Mouse (Mus musculus): ENCODE data around the gene Ifi35. TPM values are rescaled to one million over a fixed set of nuclear protein-coding genes. Genes with fewer than 3 reads are reported as not detected.

The Ifi35 gene
- 29.7 and 31.1 TPM in 2 replicates for polyA plus RNA-seq (2015; fragmentation: Nextera tagmentation; extraction: Ambion mirVana)

DNA sequence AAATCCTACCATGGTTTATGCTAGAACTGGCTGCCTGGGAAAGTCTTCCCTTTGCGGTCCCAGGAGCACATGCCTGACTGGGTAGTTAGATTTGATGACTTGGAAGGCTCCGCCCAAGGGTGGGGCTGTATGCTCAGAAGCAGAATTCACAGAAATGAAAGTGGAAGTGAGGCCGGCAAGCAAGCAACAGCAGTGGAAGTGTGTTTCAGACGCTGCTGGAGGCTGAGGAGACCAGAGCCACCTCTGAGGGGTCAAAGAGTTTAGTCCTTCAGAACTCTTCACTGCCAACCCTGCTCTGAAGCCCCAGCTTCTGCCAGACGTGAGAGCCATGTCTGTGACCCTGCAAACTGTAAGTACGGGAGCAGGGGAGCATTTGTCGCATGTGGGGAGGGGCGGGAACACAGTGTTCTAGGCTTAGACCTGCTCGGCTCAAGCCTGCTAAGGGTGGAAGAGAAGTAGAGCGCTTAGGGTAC is at the start of gene Ifi35:
Gene Ifi35 (plus strand): TSS at position 134 of the 473 bp plus-strand sequence.
- WGBS: 16% methylated on average over 10 of the region's 10 CpGs
- peak within 1 kb of the TSS; percentile 53 for H3K4me3 ChIP-seq (ENCODE audit: low read length)
- peak; percentile 83 for ATAC-seq
- peak within 1 kb of the TSS; percentile 51 for H3K4me2 ChIP-seq (ENCODE audit: low read depth, low read length)
- H3K36me3 ChIP-seq (ENCODE audit: control insufficient read depth, insufficient read depth, low read length): peaks cover 13% of the 10 kb centered on the region
- peaks cover 29% of the 10 kb centered on the region for H3K4me1 ChIP-seq (ENCODE audit: control insufficient read depth, insufficient read depth, low read length)
- no peaks in the 10 kb centered on the region for H3K9me3 ChIP-seq (ENCODE audit: control insufficient read depth, low read length)
- no peaks in the 10 kb centered on the region for H3K27me3 ChIP-seq (replicated peaks; ENCODE audit: control insufficient read depth, insufficient read depth, low read length)
- peak within 1 kb of the TSS; percentile 64 for H3K9ac ChIP-seq (ENCODE audit: low read depth, low read length)
- H3K27ac ChIP-seq (ENCODE audit: low read length): peak within 1 kb of the TSS; percentile 55

DNA sequence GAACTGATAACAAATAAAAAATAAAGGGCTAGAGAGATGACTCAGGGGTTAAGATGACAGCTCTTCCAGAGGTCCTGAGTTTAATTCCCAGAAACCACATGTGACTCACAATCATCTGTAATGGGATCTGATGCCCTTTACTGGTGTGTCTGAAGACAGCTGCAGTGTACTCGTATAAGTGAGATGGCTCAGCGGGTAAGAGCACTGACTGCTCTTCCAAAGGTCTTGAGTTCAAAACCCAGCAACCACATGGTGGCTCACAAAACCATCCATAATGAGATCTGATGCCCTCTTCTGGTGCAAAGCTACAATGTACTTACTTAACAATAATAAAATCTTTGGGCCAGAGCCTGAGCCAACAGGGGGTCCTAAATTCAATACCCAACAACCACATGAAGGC is 32.9 kb upstream of the Ifi35 start:
- Histone ChIP-seq H3K27me3 (replicated peaks; ENCODE audit: control insufficient read depth, insufficient read depth, low read length) (no peaks in the 10 kb centered on the region), H3K36me3 (ENCODE audit: control insufficient read depth, insufficient read depth, low read length) (peaks cover 14% of the 10 kb centered on the region), H3K9me3 (ENCODE audit: control insufficient read depth, low read length) (no peaks in the 10 kb centered on the region), H3K4me3 (ENCODE audit: low read length) (no peak overlapping the region), H3K4me2 (ENCODE audit: low read depth, low read length) (no peak overlapping the region), H3K9ac (ENCODE audit: low read depth, low read length) (no peak overlapping the region), H3K27ac (ENCODE audit: low read length) (no peak overlapping the region), H3K4me1 (ENCODE audit: control insufficient read depth, insufficient read depth, low read length) (peaks cover 5% of the 10 kb centered on the region; the same call in 1 of the 2 replicates)
- WGBS: 84% methylated on average over 2 of the region's 2 CpGs
- no peak for ATAC-seq

DNA sequence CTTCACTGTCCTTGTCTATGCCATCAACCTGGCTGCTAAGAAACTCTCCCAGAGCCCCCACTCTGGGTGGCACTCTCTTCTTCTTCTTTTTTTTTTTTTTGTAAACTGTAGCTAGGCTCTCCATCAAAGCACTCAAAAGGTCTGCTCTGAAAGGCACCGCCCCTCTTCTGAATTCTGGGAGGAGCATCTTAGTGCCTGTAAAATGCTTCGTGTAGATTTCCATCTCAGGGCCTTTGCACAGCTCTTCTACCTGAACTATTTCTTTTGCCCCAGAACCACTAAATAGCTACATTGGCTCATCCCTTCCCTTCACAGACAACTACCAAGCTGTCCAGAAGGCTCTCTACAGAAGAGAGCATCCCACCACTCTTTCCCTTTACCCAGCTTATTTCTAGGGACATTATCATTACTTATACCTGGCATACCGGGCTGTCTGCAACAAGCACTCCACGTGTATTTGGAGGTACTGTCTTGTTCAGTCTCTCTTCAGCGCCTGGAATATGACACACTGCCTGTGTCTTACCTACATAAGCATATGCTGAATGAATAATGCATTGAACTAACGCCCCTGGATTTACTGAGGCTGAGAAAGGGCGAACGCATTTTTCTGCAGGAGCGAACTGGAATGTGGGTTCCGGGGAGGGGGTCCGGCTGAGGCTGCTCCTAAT is 31.6 kb upstream of the Ifi35 start:
- Histone ChIP-seq H3K27ac (ENCODE audit: low read length) (peak overlapping the region; percentile 47), H3K9ac (ENCODE audit: low read depth, low read length) (peak overlapping the region; percentile 85), H3K27me3 (replicated peaks; ENCODE audit: control insufficient read depth, insufficient read depth, low read length) (no peaks in the 10 kb centered on the region), H3K4me1 (ENCODE audit: control insufficient read depth, insufficient read depth, low read length) (peaks cover 5% of the 10 kb centered on the region; the same call in 1 of the 2 replicates), H3K36me3 (ENCODE audit: control insufficient read depth, insufficient read depth, low read length) (peaks cover 11% of the 10 kb centered on the region), H3K4me2 (ENCODE audit: low read depth, low read length) (peak overlapping the region; percentile 66), H3K9me3 (ENCODE audit: control insufficient read depth, low read length) (no peaks in the 10 kb centered on the region), H3K4me3 (ENCODE audit: low read length) (peak overlapping the region; percentile 80)
- WGBS: 2% methylated on average over 11 of the region's 11 CpGs
- peak; percentile 41 for ATAC-seq

DNA sequence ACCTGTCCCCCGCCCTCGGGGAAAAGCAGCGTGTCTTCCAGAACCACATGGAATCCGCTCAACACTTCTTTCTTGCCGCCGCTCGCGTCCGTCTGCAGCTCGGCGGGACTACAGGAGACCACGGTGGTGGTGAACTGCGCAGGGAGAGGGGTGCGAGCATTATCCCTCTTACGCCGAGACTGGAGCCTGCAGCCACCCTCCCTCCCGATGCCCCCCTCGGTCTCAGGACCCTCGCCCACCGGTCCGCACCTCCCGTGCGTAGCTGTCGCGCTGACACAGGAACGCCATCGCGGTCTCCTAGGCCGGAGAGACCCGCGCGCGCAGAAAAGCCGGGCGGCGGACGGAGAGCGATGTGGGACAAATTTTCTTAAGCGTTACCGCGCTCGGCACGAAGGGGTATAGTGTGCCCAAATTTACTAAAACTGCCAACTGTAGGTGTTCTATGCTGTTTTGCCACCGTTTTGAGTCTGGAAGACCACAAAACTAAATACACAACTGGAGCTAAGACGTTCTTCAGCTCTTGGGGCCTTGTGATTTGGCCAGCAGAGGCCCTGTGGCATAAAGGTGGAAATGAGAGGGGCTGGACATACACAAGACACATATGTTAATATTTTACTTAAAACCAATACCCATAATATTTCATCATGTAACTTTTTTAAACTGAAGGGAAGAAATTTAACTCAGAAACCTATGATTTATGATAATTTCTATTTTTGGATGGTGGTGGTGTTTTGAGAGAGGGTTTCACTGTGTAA is 30.9 kb upstream of the Ifi35 start, which contains the start of gene Aarsd1:
Gene Aarsd1 (minus strand): TSS at position 515 of the 755 bp plus-strand sequence.
- peak within 1 kb of the TSS; percentile 80 for H3K4me3 ChIP-seq (ENCODE audit: low read length)
- peaks cover 5% of the 10 kb centered on the region; the same call in 1 of the 2 replicates for H3K4me1 ChIP-seq (ENCODE audit: control insufficient read depth, insufficient read depth, low read length)
- H3K27ac ChIP-seq (ENCODE audit: low read length): peak within 1 kb of the TSS; percentile 47
- peak within 1 kb of the TSS; percentile 85 for H3K9ac ChIP-seq (ENCODE audit: low read depth, low read length)
- H3K27me3 ChIP-seq (replicated peaks; ENCODE audit: control insufficient read depth, insufficient read depth, low read length): no peaks in the 10 kb centered on the region
- peak; percentile 78 for ATAC-seq
- H3K4me2 ChIP-seq (ENCODE audit: low read depth, low read length): peak within 1 kb of the TSS; percentile 66
- no peaks in the 10 kb centered on the region for H3K9me3 ChIP-seq (ENCODE audit: control insufficient read depth, low read length)
- WGBS: under 1% methylated on average over 42 of the region's 45 CpGs
- peaks cover 4% of the 10 kb centered on the region for H3K36me3 ChIP-seq (ENCODE audit: control insufficient read depth, insufficient read depth, low read length)

DNA sequence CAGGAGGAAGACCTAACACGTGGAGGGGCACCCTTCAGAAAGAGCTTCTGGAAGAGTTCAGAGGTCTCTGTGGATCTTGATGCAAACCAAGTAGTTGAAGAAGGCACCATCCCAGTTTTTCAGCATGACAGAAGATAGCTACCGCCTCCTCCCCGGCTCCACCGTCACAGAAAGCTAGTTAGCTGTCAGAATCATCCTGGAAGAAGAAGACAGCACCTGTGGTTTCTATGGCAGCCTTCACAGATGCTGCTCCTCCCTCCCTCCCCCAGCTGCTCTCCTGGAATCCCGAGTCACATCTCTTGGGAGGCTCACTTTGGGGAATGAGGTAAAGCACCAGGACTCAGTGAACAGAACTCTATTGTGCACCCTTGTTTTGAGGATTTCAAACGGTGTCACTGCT is 29.2 kb upstream of the Ifi35 start:
- no peaks in the 10 kb centered on the region for H3K9me3 ChIP-seq (ENCODE audit: control insufficient read depth, low read length)
- no peaks in the 10 kb centered on the region for H3K36me3 ChIP-seq (ENCODE audit: control insufficient read depth, insufficient read depth, low read length)
- H3K27me3 ChIP-seq (replicated peaks; ENCODE audit: control insufficient read depth, insufficient read depth, low read length): no peaks in the 10 kb centered on the region
- no peak for ATAC-seq
- no peak overlapping the region for H3K27ac ChIP-seq (ENCODE audit: low read length)
- 56% methylated on average over 6 of the region's 6 CpGs for WGBS
- no peak overlapping the region for H3K9ac ChIP-seq (ENCODE audit: low read depth, low read length)
- peaks cover 10% of the 10 kb centered on the region for H3K4me1 ChIP-seq (ENCODE audit: control insufficient read depth, insufficient read depth, low read length)
- no peak overlapping the region for H3K4me3 ChIP-seq (ENCODE audit: low read length)
- H3K4me2 ChIP-seq (ENCODE audit: low read depth, low read length): no peak overlapping the region

DNA sequence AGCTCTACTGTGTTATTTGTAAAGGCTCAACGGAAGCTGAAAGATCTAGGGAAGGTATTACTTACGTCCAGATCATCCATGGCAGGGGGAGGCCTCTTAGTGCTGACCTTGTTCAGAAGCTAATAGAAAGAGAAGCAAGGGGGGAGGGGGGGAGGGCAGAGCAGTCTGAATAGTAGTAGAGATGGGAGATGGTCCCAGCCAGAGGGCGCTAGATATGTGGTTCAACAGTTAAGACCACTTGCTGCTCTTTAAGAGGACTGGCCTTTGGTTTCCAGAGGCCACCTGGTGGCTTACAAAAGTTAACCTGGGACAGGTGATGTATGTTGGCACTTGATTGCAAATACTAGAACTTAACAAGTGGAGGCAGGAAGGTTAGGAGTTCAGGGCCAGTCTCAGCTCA is 28.6 kb upstream of the Ifi35 start:
- Histone ChIP-seq H3K9me3 (ENCODE audit: control insufficient read depth, low read length) (no peaks in the 10 kb centered on the region), H3K36me3 (ENCODE audit: control insufficient read depth, insufficient read depth, low read length) (no peaks in the 10 kb centered on the region), H3K4me2 (ENCODE audit: low read depth, low read length) (no peak overlapping the region), H3K4me3 (ENCODE audit: low read length) (no peak overlapping the region), H3K4me1 (ENCODE audit: control insufficient read depth, insufficient read depth, low read length) (peaks cover 13% of the 10 kb centered on the region), H3K27ac (ENCODE audit: low read length) (no peak overlapping the region), H3K27me3 (replicated peaks; ENCODE audit: control insufficient read depth, insufficient read depth, low read length) (no peaks in the 10 kb centered on the region), H3K9ac (ENCODE audit: low read depth, low read length) (no peak overlapping the region)
- no peak for ATAC-seq
- WGBS: 30% methylated on average over 3 of the region's 3 CpGs

DNA sequence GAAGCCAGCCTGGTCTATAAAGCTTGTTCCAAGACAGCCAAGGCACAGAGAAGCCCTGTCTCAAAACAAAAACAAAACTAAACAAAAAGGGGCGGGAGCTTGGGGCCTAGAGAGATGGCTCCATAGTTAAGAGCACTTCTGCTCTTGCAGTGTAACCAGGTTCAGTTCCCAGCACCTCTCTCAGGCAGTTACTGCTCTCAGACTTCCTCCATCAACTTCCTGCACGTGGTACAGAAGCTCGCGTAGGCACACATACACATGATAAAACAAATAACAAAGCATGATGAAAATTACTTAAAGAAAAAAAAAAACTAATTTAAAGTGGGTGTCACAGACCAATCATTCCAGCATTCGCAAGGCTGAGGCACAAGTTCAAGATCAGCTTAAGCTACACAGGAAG is 28.1 kb upstream of the Ifi35 start:
- H3K9me3 ChIP-seq (ENCODE audit: control insufficient read depth, low read length): no peaks in the 10 kb centered on the region
- H3K4me2 ChIP-seq (ENCODE audit: low read depth, low read length): no peak overlapping the region
- ATAC-seq: no peak
- peaks cover 13% of the 10 kb centered on the region for H3K4me1 ChIP-seq (ENCODE audit: control insufficient read depth, insufficient read depth, low read length)
- H3K4me3 ChIP-seq (ENCODE audit: low read length): no peak overlapping the region
- no peak overlapping the region for H3K9ac ChIP-seq (ENCODE audit: low read depth, low read length)
- H3K27me3 ChIP-seq (replicated peaks; ENCODE audit: control insufficient read depth, insufficient read depth, low read length): no peaks in the 10 kb centered on the region
- H3K27ac ChIP-seq (ENCODE audit: low read length): no peak overlapping the region
- WGBS: 88% methylated on average over 5 of the region's 5 CpGs
- H3K36me3 ChIP-seq (ENCODE audit: control insufficient read depth, insufficient read depth, low read length): no peaks in the 10 kb centered on the region

DNA sequence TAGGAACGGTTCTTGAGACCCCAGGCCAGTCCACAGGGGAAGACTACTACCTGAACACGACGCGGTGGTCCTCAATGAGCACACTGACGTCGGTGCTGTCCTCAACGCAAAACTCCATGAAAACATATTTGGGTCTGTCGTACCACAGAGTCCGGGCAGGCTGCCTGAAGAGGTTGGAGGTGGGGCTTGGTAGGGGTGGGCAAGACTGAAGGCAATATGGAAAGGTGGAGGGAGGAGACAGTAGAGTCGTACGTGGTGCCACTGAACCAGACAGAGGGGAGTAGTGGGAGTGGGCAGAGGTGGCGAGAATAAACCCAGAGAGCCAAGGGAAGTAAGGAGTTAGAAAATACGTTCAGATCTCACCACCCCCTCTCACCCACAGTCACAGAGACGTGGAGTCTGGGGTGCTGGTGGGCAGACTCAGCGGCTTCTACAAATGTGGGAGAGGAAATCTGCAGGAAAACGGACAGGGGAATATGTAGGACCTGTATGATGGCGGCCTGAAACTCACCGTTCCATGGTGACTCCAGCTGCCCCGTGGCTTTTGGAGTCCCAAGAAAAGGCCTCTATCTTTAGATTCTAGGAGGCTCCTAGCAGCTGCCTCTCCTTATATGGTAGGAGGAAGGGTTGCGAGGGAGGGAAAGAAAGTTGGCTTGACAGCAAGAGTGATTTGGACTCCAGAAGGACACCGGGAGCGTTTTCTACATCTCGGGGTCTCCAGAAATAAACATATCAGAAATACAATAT is 23.9 kb upstream of the Ifi35 start, which contains the start of gene Gm27029:
Gene Gm27029 (minus strand): TSS at position 692 of the 747 bp plus-strand sequence.
- Histone ChIP-seq H3K36me3 (ENCODE audit: control insufficient read depth, insufficient read depth, low read length) (no peaks in the 10 kb centered on the region), H3K9ac (ENCODE audit: low read depth, low read length) (peak within 1 kb of the TSS; percentile 94), H3K4me1 (ENCODE audit: control insufficient read depth, insufficient read depth, low read length) (peaks cover 19% of the 10 kb centered on the region), H3K4me3 (ENCODE audit: low read length) (peak within 1 kb of the TSS; percentile 97), H3K4me2 (ENCODE audit: low read depth, low read length) (peak within 1 kb of the TSS; percentile 88), H3K27me3 (replicated peaks; ENCODE audit: control insufficient read depth, insufficient read depth, low read length) (no peaks in the 10 kb centered on the region), H3K9me3 (ENCODE audit: control insufficient read depth, low read length) (no peaks in the 10 kb centered on the region), H3K27ac (ENCODE audit: low read length) (peak within 1 kb of the TSS; percentile 92)
- whole genome bisulfite sequencing: 5% methylated on average over 23 of the region's 23 CpGs
- peak; percentile 83 for ATAC-seq
